Mouse (Mus musculus) bone marrow, adult 2 months (tissue): ENCODE results near the gene Efna1.

Experiments
- CTCF ChIP-seq: fragments of 200-500 bp; IDR thresholded peaks from 2 replicates; pipeline ENCODE4 v1.5.1; 2011; ENCODE audit warnings: low read length, control low read depth; ENCODE audit not compliant: control insufficient read depth, insufficient read depth
- POLR2A ChIP-seq: fragments of 200-500 bp; IDR thresholded peaks from 2 replicates; pipeline ENCODE4 v1.6.1; 2011; ENCODE audit warnings: low read depth, mild to moderate bottlenecking, control low read depth, low read length, borderline replicate concordance; ENCODE audit not compliant: control insufficient read depth

GRCm38 (mm10) chr3:89280606-89281511, at the start of gene Efna1:
- TF ChIP-seq POLR2A = no peak
- no peak for TF ChIP-seq CTCF
